ENCODE assay signal across 17 mouse cellular contexts in the genomic region with DNA sequence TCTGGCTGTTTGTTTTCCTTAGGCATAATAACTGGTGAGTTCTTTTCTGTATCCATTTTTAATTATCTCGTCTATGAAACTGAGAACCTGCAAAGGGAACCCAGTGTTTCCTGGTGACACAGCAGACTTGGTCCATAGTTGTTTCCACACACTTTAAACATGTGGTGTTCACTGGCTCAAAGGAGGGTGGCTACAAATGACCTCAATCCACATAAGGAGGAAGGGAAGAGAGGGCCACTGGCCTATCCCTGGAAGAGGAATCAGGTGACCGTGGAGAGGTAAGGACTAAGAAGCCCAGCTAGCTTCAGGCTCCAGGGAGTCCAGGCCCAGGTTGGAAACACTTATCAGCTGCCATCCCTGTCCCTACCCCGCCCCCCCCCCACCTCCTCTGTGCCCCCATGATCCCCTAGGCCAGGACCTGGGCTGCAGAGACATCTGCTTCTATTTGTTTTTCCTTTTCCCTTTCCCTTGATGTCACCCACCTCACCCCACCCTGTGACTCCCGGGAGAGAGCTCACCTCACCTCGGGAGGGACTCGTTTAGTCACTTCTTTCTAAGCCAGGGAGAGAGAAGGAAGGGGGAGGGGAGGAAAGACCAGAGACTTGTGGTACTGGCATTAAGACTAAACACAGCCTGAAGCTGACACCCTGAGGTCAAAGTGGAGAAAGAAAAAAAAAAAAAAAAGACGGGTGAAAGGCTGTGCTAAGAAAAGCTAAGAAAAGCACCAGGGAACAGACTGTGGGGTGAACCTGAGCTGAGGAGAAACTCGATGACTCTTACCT.
A peak's percentile ranks its signal among the peaks of the same experiment; 100 is the strongest.
DNase-seq lines count a peak whose midpoint lies in the region; ATAC-seq and TF ChIP-seq lines count a peak whose summit lies in the region.
"Had no signal": no experiment of that assay in that cellular context is flagged by ENCODE, and none has a peak within 500 bp of the region (broad histone marks: within the 10 kb centered on the region; RNA-seq: fewer than 3 reads in every experiment).

No protein-coding gene starts in this region.

- TF ChIP-seq CTCF in ES-Bruce4 (IDR thresholded peaks at IDR 0.05; ENCODE audit: low read depth, low read length) = no peak

- no peak overlapping the region for H3K9ac ChIP-seq in ES-Bruce4 (ENCODE audit: low read depth, poor library complexity, severe bottlenecking)
- H3K9ac ChIP-seq in embryonic facial prominence, embryonic 14.5 days (ENCODE audit: low read depth, low read length) = no peak overlapping the region
- H3K9ac ChIP-seq: forebrain, embryonic 15.5 days had no signal

- TF ChIP-seq POLR2A in ES-Bruce4 (IDR thresholded peaks at IDR 0.05; ENCODE audit: insufficient read depth, low read length) = no peak

- H3K4me1 ChIP-seq in ES-Bruce4 (ENCODE audit: control insufficient read depth, insufficient read depth, low read length) = peaks cover 3% of the 10 kb centered on the region
- H3K4me1 ChIP-seq in embryonic facial prominence, embryonic 14.5 days (ENCODE audit: control insufficient read depth, insufficient read depth, low read length) = peaks cover 4% of the 10 kb centered on the region
- H3K4me1 ChIP-seq: forebrain, embryonic 15.5 days had no signal

- H3K27me3 ChIP-seq in ES-Bruce4 (ENCODE audit: control insufficient read depth, insufficient read depth, low read length, poor library complexity, severe bottlenecking) = no peaks in the 10 kb centered on the region
- H3K27me3 ChIP-seq in embryonic facial prominence, embryonic 14.5 days (replicated peaks; ENCODE audit: control insufficient read depth, insufficient read depth, low read length) = no peaks in the 10 kb centered on the region
- H3K27me3 ChIP-seq: forebrain, embryonic 15.5 days had no signal

- H3K4me2 ChIP-seq in embryonic facial prominence, embryonic 14.5 days (ENCODE audit: low read depth, low read length) = no peak overlapping the region
- H3K4me2 ChIP-seq: forebrain, embryonic 15.5 days had no signal

- H3K9me3 ChIP-seq in ES-Bruce4 (replicated peaks; ENCODE audit: control insufficient read depth, insufficient read depth, low read length, poor library complexity, severe bottlenecking) = no peaks in the 10 kb centered on the region
- H3K9me3 ChIP-seq in embryonic facial prominence, embryonic 14.5 days (ENCODE audit: control insufficient read depth, low read length) = peaks cover 5% of the 10 kb centered on the region; the same call in 1 of the 2 replicates
- H3K9me3 ChIP-seq: forebrain, embryonic 15.5 days; heart, embryonic 10.5 days had no signal

- H3K27ac ChIP-seq in ES-Bruce4 (ENCODE audit: insufficient read depth, low read length) = 0 out of 2 replicates have a peak overlapping the region, but pooled peaks have one; percentile 3
- no peak overlapping the region for H3K27ac ChIP-seq in embryonic facial prominence, embryonic 14.5 days (replicated peaks; ENCODE audit: low read depth, low read length)
- H3K27ac ChIP-seq: forebrain, embryonic 15.5 days; heart, embryonic 10.5 days; kidney, postnatal 0 days; midbrain, embryonic 10.5 days had no signal

- H3K4me3 ChIP-seq in ES-Bruce4 (ENCODE audit: low read depth, low read length) = peak overlapping the region; percentile 47
- H3K4me3 ChIP-seq in embryonic facial prominence, embryonic 14.5 days (ENCODE audit: low read depth, low read length) = no peak overlapping the region
- H3K4me3 ChIP-seq: erythroblast, embryonic 14.5 days; forebrain, embryonic 15.5 days; heart, embryonic 10.5 days; midbrain, embryonic 10.5 days had no signal

- H3K36me3 ChIP-seq in ES-Bruce4 (ENCODE audit: control insufficient read depth, insufficient read depth, low read length, poor library complexity, severe bottlenecking) = no peaks in the 10 kb centered on the region
- H3K36me3 ChIP-seq in embryonic facial prominence, embryonic 14.5 days (ENCODE audit: control insufficient read depth, insufficient read depth, low read length) = no peaks in the 10 kb centered on the region
- H3K36me3 ChIP-seq: forebrain, embryonic 15.5 days; heart, embryonic 10.5 days; midbrain, embryonic 10.5 days had no signal

- peak; percentile 33 for DNase-seq in embryo, embryonic 10 days (ENCODE audit: low spot score)
- no peak for DNase-seq in embryo, embryonic 9.5 days (ENCODE audit: extremely low spot score)
- peak; percentile 56 for DNase-seq in embryonic facial prominence, embryonic 14.5 days (ENCODE audit: low spot score)
- DNase-seq in naive thymus-derived CD4-positive, alpha-beta T cell, adult 2 months (ENCODE audit: low read depth) = peak; percentile 47
- DNase-seq in left cerebral cortex, adult 8-10 months (ENCODE audit: low spot score in 2 of 2) = no peak
- no peak for DNase-seq in gastrocnemius, postnatal 4 days (ENCODE audit: low spot score in 2 of 2)
- no peak for DNase-seq in natural killer cell, adult 2 months (ENCODE audit: low spot score in 2 of 2)
- DNase-seq: heart, postnatal 36 days; right cerebral cortex, adult 18-20 months; spleen, adult 18-20 months had no signal

- 16% methylated on average over 7 of the region's 8 CpGs for WGBS in embryonic facial prominence, embryonic 14.5 days

- TF ChIP-seq EP300 in ES-Bruce4 (IDR thresholded peaks at IDR 0.05; ENCODE audit: insufficient read depth, low read depth, low read length) = 0 out of 2 replicates have a peak, but pooled peaks have one; percentile 21

- peak; percentile 56; the same call in 1 of the 2 replicates for ATAC-seq in embryonic facial prominence, embryonic 14.5 days (ENCODE audit: low read depth)
- ATAC-seq: activated CD4-positive, CD25-positive, alpha-beta regulatory T cell, adult 4 months; forebrain, embryonic 15.5 days had no signal

Comparison
In these comparisons a context has a peak if more than half of its experiments do, and no peak if none do; other contexts are left out.
1. DNase-seq: peak in embryo, embryonic 10 days (single experiment), embryonic facial prominence, embryonic 14.5 days (single experiment) and naive thymus-derived CD4-positive, alpha-beta T cell, adult 2 months (single experiment); none in embryo, embryonic 9.5 days (single experiment), left cerebral cortex, adult 8-10 months (0 of 2), gastrocnemius, postnatal 4 days (0 of 2) and natural killer cell, adult 2 months (0 of 2).